Mouse (Mus musculus): ENCODE data around the gene Rcbtb1.

GRCm38 (mm10) chr14:59157016-59157698, 43.9 kb upstream of the Rcbtb1 start:
- TF ChIP-seq CTCF (IDR thresholded peaks at IDR 0.05) (no peak), POLR2A (IDR thresholded peaks at IDR 0.05; ENCODE audit: insufficient read depth, low read depth, low read length) (no peak), EP300 (IDR thresholded peaks at IDR 0.05; ENCODE audit: insufficient read depth, low read depth, low read length) (no peak)

All from heart, adult 2 months (tissue).